Mouse (Mus musculus) myocyte (in vitro differentiated cells): Measurements from ENCODE around the gene Cep83. TPM values are rescaled to one million over a fixed set of nuclear protein-coding genes. Genes with fewer than 3 reads are reported as not detected.

Source experiments
- H3K27me3 ChIP-seq: one replicate; pipeline ENCODE4 v1.6.1; 2011; ENCODE audit not compliant: control insufficient read depth, insufficient read depth, insufficient read length
- H3K36me3 ChIP-seq: one replicate; pipeline ENCODE4 v1.6.1; 2011; ENCODE audit not compliant: control insufficient read depth, insufficient read depth
- H3K4me2 ChIP-seq: one replicate; pipeline ENCODE4 v1.6.1; 2011; ENCODE audit warnings: low read depth, control low read depth
- H3K4me3 ChIP-seq: one replicate; pipeline ENCODE4 v1.5.1; 2011; ENCODE audit warnings: mild to moderate bottlenecking, control low read depth, moderate library complexity
- H3K79me2 ChIP-seq: one replicate; pipeline ENCODE4 v1.6.1; 2011; ENCODE audit not compliant: control insufficient read depth, insufficient read depth
- H3ac ChIP-seq: one replicate; pipeline ENCODE4 v1.6.1; 2011; ENCODE audit not compliant: control insufficient read depth, insufficient read length
- CEBPB ChIP-seq: IDR thresholded peaks from 2 replicates; pipeline ENCODE4 v1.6.1; 2011; ENCODE audit warnings: mild to moderate bottlenecking, moderate library complexity; ENCODE audit not compliant: poor library complexity, insufficient read depth, severe bottlenecking
- E2F4 ChIP-seq: IDR thresholded peaks from one replicate; pipeline ENCODE4 v1.6.1; 2011; ENCODE audit warnings: mild to moderate bottlenecking, control low read depth, moderate library complexity; ENCODE audit not compliant: insufficient read depth
- MAX ChIP-seq: IDR thresholded peaks from one replicate; pipeline ENCODE4 v1.6.1; 2011; ENCODE audit warnings: low read depth, mild to moderate bottlenecking, control low read depth
- MYOD1 ChIP-seq, 3 experiments: IDR thresholded peaks; one replicate each; pipeline ENCODE4 v1.6.1; 2011; ENCODE audit warnings: control low read depth in 2 of 3, low read depth in 2 of 3, mild to moderate bottlenecking in 2 of 3, moderate library complexity in 1 of 3; ENCODE audit not compliant: insufficient read length in 2 of 3, control insufficient read depth in 1 of 3
- MYOG ChIP-seq, 3 experiments: IDR thresholded peaks; one replicate each; pipeline ENCODE4 v1.6.1; 2011; ENCODE audit warnings: control low read depth in 2 of 3, low read depth in 2 of 3, mild to moderate bottlenecking in 2 of 3; ENCODE audit not compliant: insufficient read length in 2 of 3, control insufficient read depth in 1 of 3, insufficient read depth in 1 of 3
- POLR2AphosphoS2 ChIP-seq: IDR thresholded peaks from one replicate; pipeline ENCODE4 v1.6.1; 2011; ENCODE audit warnings: low read depth, control low read depth; ENCODE audit not compliant: insufficient read length
- REST ChIP-seq: IDR thresholded peaks from one replicate; pipeline ENCODE4 v1.6.1; 2011; ENCODE audit warnings: mild to moderate bottlenecking, control low read depth, moderate library complexity; ENCODE audit not compliant: insufficient read depth, insufficient read length
- SRF ChIP-seq: IDR thresholded peaks from one replicate; pipeline ENCODE4 v1.6.1; 2011; ENCODE audit warnings: low read depth; ENCODE audit not compliant: control insufficient read depth, insufficient read length
- TCF12 ChIP-seq: IDR thresholded peaks from one replicate; pipeline ENCODE4 v1.6.1; 2011; ENCODE audit warnings: mild to moderate bottlenecking, control low read depth; ENCODE audit not compliant: poor library complexity, insufficient read depth, severe bottlenecking
- TCF3 ChIP-seq: IDR thresholded peaks from one replicate; pipeline ENCODE4 v1.6.1; 2011; ENCODE audit warnings: low read depth, control low read depth; ENCODE audit not compliant: insufficient read length
- polyA plus RNA-seq: library from polyadenylated mRNA; unstranded; fragments of >200 nt; fragmentation: generic; extraction: Trizol; gene quantifications from one replicate; pipeline ENCODE4 v1.2.1, GENCODE M21; 2012; ENCODE audit warnings: missing spikeins

The Cep83 gene
- polyA plus RNA-seq, 1 experiment: 6.4 TPM

GRCm38 (mm10) chr10:94799485-94800239 lies 111.2 kb downstream of the Cep83 start:
- Histone ChIP-seq H3K4me3 (no peak overlapping the region), H3K79me2 (no peaks in the 10 kb centered on the region), H3K27me3 (no peaks in the 10 kb centered on the region), H3ac (no peak overlapping the region), H3K4me2 (no peak overlapping the region), H3K36me3 (no peaks in the 10 kb centered on the region)
- TF ChIP-seq MYOG (IDR thresholded peaks at IDR 0.05; ENCODE audit: control insufficient read depth in 1 of 3, insufficient read depth in 1 of 3, insufficient read length in 2 of 3, low read depth in 2 of 3): no peak
- TF ChIP-seq SRF: no peak

GRCm38 (mm10) chr10:94800677-94801354 lies 112.4 kb downstream of the Cep83 start:
- Histone ChIP-seq H3K4me2 (no peak overlapping the region), H3K36me3 (no peaks in the 10 kb centered on the region), H3ac (no peak overlapping the region), H3K27me3 (no peaks in the 10 kb centered on the region), H3K4me3 (no peak overlapping the region), H3K79me2 (no peaks in the 10 kb centered on the region)
- TF ChIP-seq REST: no peak
- TF ChIP-seq TCF3: no peak

- TF ChIP-seq TCF3: no peak
- TF ChIP-seq MYOD1 (IDR thresholded peaks at IDR 0.05; ENCODE audit: control insufficient read depth in 1 of 3, insufficient read length in 2 of 3, low read depth in 2 of 3): peak in 1 of 3 experiments; percentile 2
- Histone ChIP-seq H3K36me3 (no peaks in the 10 kb centered on the region), H3K79me2 (no peaks in the 10 kb centered on the region), H3ac (no peak overlapping the region), H3K4me2 (no peak overlapping the region), H3K27me3 (no peaks in the 10 kb centered on the region), H3K4me3 (no peak overlapping the region)
Observed at GRCm38 (mm10) chr10:94804029-94804908, 115.8 kb downstream of the Cep83 start.

GRCm38 (mm10) chr10:94804909-94805220 lies 116.4 kb downstream of the Cep83 start:
- H3K36me3 ChIP-seq: no peaks in the 10 kb centered on the region
- H3K79me2 ChIP-seq: no peaks in the 10 kb centered on the region
- no peaks in the 10 kb centered on the region for H3K27me3 ChIP-seq
- TF ChIP-seq TCF12: no peak
- no peak for TF ChIP-seq MYOG (IDR thresholded peaks at IDR 0.05; ENCODE audit: control insufficient read depth in 1 of 3, insufficient read depth in 1 of 3, insufficient read length in 2 of 3, low read depth in 2 of 3)
- TF ChIP-seq MYOD1 (IDR thresholded peaks at IDR 0.05; ENCODE audit: control insufficient read depth in 1 of 3, insufficient read length in 2 of 3, low read depth in 2 of 3): no peak
- TF ChIP-seq E2F4: no peak
- TF ChIP-seq POLR2AphosphoS2: no peak
- no peak for TF ChIP-seq CEBPB
- TF ChIP-seq MAX: no peak
- no peak for TF ChIP-seq REST
- no peak for TF ChIP-seq TCF3
- no peak for TF ChIP-seq SRF
- H3ac ChIP-seq: no peak overlapping the region
- no peak overlapping the region for H3K4me3 ChIP-seq
- no peak overlapping the region for H3K4me2 ChIP-seq

- no peaks in the 10 kb centered on the region for H3K36me3 ChIP-seq
- H3K79me2 ChIP-seq: no peaks in the 10 kb centered on the region
- H3K4me2 ChIP-seq: no peak overlapping the region
- TF ChIP-seq MYOD1 (IDR thresholded peaks at IDR 0.05; ENCODE audit: control insufficient read depth in 1 of 3, insufficient read length in 2 of 3, low read depth in 2 of 3) (no peak), MAX (no peak), REST (no peak)
- H3ac ChIP-seq: no peak overlapping the region
- H3K4me3 ChIP-seq: no peak overlapping the region
- no peaks in the 10 kb centered on the region for H3K27me3 ChIP-seq
Observed at GRCm38 (mm10) chr10:94807323-94807722, 118.9 kb downstream of the Cep83 start.
